Mouse (Mus musculus): Measurements from ENCODE around the gene Gnat3. TPM values are rescaled to one million over a fixed set of nuclear protein-coding genes. Genes with fewer than 3 reads are reported as not detected.

Gene Gnat3
- polyA plus RNA-seq, 1 experiment from 2014 or later: not detected

- no peak for ATAC-seq (replicated peaks; ENCODE audit: low FRiP score, low read depth)
- no peak for TF ChIP-seq CTCF (IDR thresholded peaks at IDR 0.05; ENCODE audit: low read depth)
- Histone ChIP-seq H3K9ac (ENCODE audit: low read depth, low read length) (no peak overlapping the region), H3K36me3 (ENCODE audit: insufficient read depth, low read length) (no peaks in the 10 kb centered on the region), H3K27me3 (ENCODE audit: insufficient read depth, low read length) (no peaks in the 10 kb centered on the region), H3K27ac (no peak overlapping the region), H3K4me1 (replicated peaks; ENCODE audit: insufficient read depth, low read length) (no peaks in the 10 kb centered on the region), H3K9me3 (replicated peaks; ENCODE audit: low read length) (no peaks in the 10 kb centered on the region), H3K4me3 (replicated peaks; ENCODE audit: low read depth, low read length) (no peak overlapping the region), H3K4me2 (ENCODE audit: low read length) (no peak overlapping the region)
- 61% methylated on average over 2 of the region's 2 CpGs for WGBS
- DNase-seq (ENCODE audit: low spot score): no peak
Observed at GRCm38 (mm10) chr5:18055323-18055722, 93.0 kb downstream of the Gnat3 start.

Other genes starting within 250 kb of the Gnat3 start
- gene Cd36, start 73.7 kb upstream of the Gnat3 start, polyA plus RNA-seq (2015; fragmentation: Nextera tagmentation; extraction: Ambion mirVana): 22.6 and 25.0 TPM in 2 replicates